9 mouse cellular contexts compared by ENCODE assay signal in genomic region chr17:32189850-32190249, GRCm38 (mm10). TPM values are rescaled to one million over a fixed set of nuclear protein-coding genes. Genes with fewer than 3 reads are reported as not detected.
DNase-seq lines count a peak whose midpoint lies in the region; ATAC-seq and TF ChIP-seq lines count a peak whose summit lies in the region.
"Had no signal": no experiment of that assay in that cellular context is flagged by ENCODE, and none has a peak within 500 bp of the region (broad histone marks: within the 10 kb centered on the region; RNA-seq: fewer than 3 reads in every experiment).

No protein-coding gene starts in this region.

- 15% methylated on average over 5 of the region's 5 CpGs for WGBS in heart, embryonic 12.5 days
- 23% methylated on average over 5 of the region's 5 CpGs for WGBS in hindbrain, postnatal 0 days

- peaks cover 29% of the 10 kb centered on the region for H3K27me3 ChIP-seq in heart, embryonic 12.5 days (replicated peaks)
- H3K27me3 ChIP-seq in MEL (ENCODE audit: control insufficient read depth in 1 of 2, insufficient read depth in 2 of 2, low read length in 2 of 2), result no peaks in the 10 kb centered on the region
- no peaks in the 10 kb centered on the region for H3K27me3 ChIP-seq in hindbrain, postnatal 0 days (ENCODE audit: insufficient read depth, low read length)

- DNase-seq in heart, postnatal 10 days, result no peak
- peak; percentile 49 for DNase-seq in MEL (ENCODE audit: low read depth, low spot score)
- DNase-seq in hindbrain, postnatal 0 days (ENCODE audit: low spot score), result no peak
- no peak for DNase-seq in frontal cortex, postnatal 10 days (ENCODE audit: low spot score in 2 of 2)
- DNase-seq in gastrocnemius, postnatal 25 days, result no peak
- DNase-seq in cerebellum, postnatal 25 days, result no peak

- H3K4me2 ChIP-seq in heart, embryonic 12.5 days, result peak overlapping the region; percentile 83
- peak overlapping the region; percentile 75 for H3K4me2 ChIP-seq in hindbrain, postnatal 0 days (ENCODE audit: low read depth, low read length)

- no peak for TF ChIP-seq CTCF in MEL (IDR thresholded peaks at IDR 0.05 in 2 of 3, conservative IDR thresholded peaks at IDR 0.05 in 1 of 3; ENCODE audit: control insufficient read depth in 1 of 3, insufficient read depth in 1 of 3, low read depth in 2 of 3, low read length in 3 of 3, poor library complexity in 1 of 3, severe bottlenecking in 1 of 3)
- TF ChIP-seq CTCF in hindbrain, postnatal 0 days (IDR thresholded peaks at IDR 0.05; ENCODE audit: low read depth), result no peak

- peaks cover 15% of the 10 kb centered on the region for H3K4me1 ChIP-seq in heart, embryonic 12.5 days (replicated peaks)
- H3K4me1 ChIP-seq in MEL (ENCODE audit: control insufficient read depth in 1 of 2, insufficient read depth in 2 of 2, low read length in 2 of 2), result peaks cover 0 to 6% of the 10 kb centered on the region in 2 experiments; a peak in 3 of 4 replicates
- H3K4me1 ChIP-seq in hindbrain, postnatal 0 days (ENCODE audit: insufficient read depth, low read length), result 0 out of 2 replicates have a peak, but pooled peaks cover 9% of the 10 kb centered on the region

- H3K36me3 ChIP-seq in heart, embryonic 12.5 days, result peaks cover 4% of the 10 kb centered on the region; the same call in 1 of the 2 replicates
- H3K36me3 ChIP-seq in MEL (ENCODE audit: control insufficient read depth in 1 of 2, insufficient read depth in 2 of 2, low read length in 2 of 2), result peaks cover 0 to 3% of the 10 kb centered on the region in 2 experiments; a peak in 2 of 4 replicates
- no peaks in the 10 kb centered on the region for H3K36me3 ChIP-seq in hindbrain, postnatal 0 days (ENCODE audit: insufficient read depth, low read length)

- H3K27ac ChIP-seq in heart, embryonic 12.5 days (ENCODE audit: poor library complexity, severe bottlenecking), result no peak overlapping the region
- H3K27ac ChIP-seq in MEL (ENCODE audit: control insufficient read depth, low read depth, low read length), result no peak overlapping the region
- H3K27ac ChIP-seq in hindbrain, postnatal 0 days, result no peak overlapping the region

- intact Hi-C loops in heart, postnatal 10 days (cut with DNase I), result no loop called here

- ATAC-seq in heart, embryonic 12.5 days (ENCODE audit: insufficient number of reproducible peaks, low FRiP score), result no peak
- ATAC-seq in hindbrain, postnatal 0 days, result no peak
- peak; percentile 49; the same call in 1 of the 2 replicates for ATAC-seq in megakaryocyte progenitor cell, adult 5-6 weeks (replicated peaks; ENCODE audit: poor library complexity)

- H3K9ac ChIP-seq in heart, embryonic 12.5 days, result no peak overlapping the region; the same call in 1 of the 2 replicates
- no peak overlapping the region for H3K9ac ChIP-seq in MEL (ENCODE audit: control insufficient read depth, low read depth, low read length, poor library complexity, severe bottlenecking)
- H3K9ac ChIP-seq in hindbrain, postnatal 0 days (replicated peaks; ENCODE audit: low read length), result no peak overlapping the region

- no peak for TF ChIP-seq EP300 in MEL (IDR thresholded peaks at IDR 0.05; ENCODE audit: low read depth in 1 of 2, low read length in 2 of 2)

- no peaks in the 10 kb centered on the region for H3K9me3 ChIP-seq in heart, embryonic 12.5 days (replicated peaks)
- no peaks in the 10 kb centered on the region for H3K9me3 ChIP-seq in MEL (replicated peaks; ENCODE audit: insufficient read depth, low read length)
- no peaks in the 10 kb centered on the region for H3K9me3 ChIP-seq in hindbrain, postnatal 0 days (ENCODE audit: low read length)

- peak overlapping the region; percentile 40 for H3K4me3 ChIP-seq in heart, embryonic 12.5 days
- no peak overlapping the region for H3K4me3 ChIP-seq in MEL (ENCODE audit: control insufficient read depth in 1 of 2, insufficient read depth in 1 of 2, low read depth in 2 of 2, low read length in 2 of 2)
- no peak overlapping the region; the same call in 1 of the 2 replicates for H3K4me3 ChIP-seq in hindbrain, postnatal 0 days (ENCODE audit: low read length)

- TF ChIP-seq RAD21 in MEL (IDR thresholded peaks at IDR 0.05; ENCODE audit: low read depth, low read length), result no peak

- no peaks in the 10 kb centered on the region for H3K79me2 ChIP-seq in MEL (ENCODE audit: control insufficient read depth, insufficient read depth, low read length, poor library complexity)

- no peak for TF ChIP-seq POLR2A in MEL (IDR thresholded peaks at IDR 0.05; ENCODE audit: control insufficient read depth in 1 of 2, insufficient read depth in 1 of 2, low read depth in 1 of 2, low read length in 2 of 2, poor library complexity in 1 of 2)

TF ChIP-seq in MEL, 35 proteins besides CTCF, POLR2A, EP300 and RAD21:
- TF ChIP-seq KAT2A (conservative IDR thresholded peaks at IDR 0.05; ENCODE audit: low read depth, low read length) (no peak), NRF1 (IDR thresholded peaks at IDR 0.05; ENCODE audit: insufficient read depth, low read depth, low read length, poor library complexity, severe bottlenecking) (no peak), UBTF (IDR thresholded peaks at IDR 0.05; ENCODE audit: borderline replicate concordance, insufficient read depth, low read depth, low read length) (no peak), MAFK (IDR thresholded peaks at IDR 0.05; ENCODE audit: borderline replicate concordance, low read depth, low read length) (no peak), E2F4 (IDR thresholded peaks at IDR 0.05; ENCODE audit: borderline replicate concordance, low read depth, low read length) (no peak), SMC3 (IDR thresholded peaks at IDR 0.05; ENCODE audit: low read depth, low read length) (no peak), TBP (IDR thresholded peaks at IDR 0.05; ENCODE audit: low read depth, low read length) (no peak), ZC3H11A (IDR thresholded peaks at IDR 0.05; ENCODE audit: low read depth, low read length) (no peak)

RNA-seq across cellular contexts. Expression of gene Ephx3, which starts 0.5 kb away (rescaled TPM):
- polyA plus RNA-seq in heart, embryonic 12.5 days (2016; fragmentation: Nextera tagmentation; extraction: Ambion mirVana), result 0.09 TPM in 1 of 2 replicates, not detected in the other
- under 1 TPM; 0.53 to 0.77 TPM for total RNA-seq in heart, postnatal 10 days (2021)
- total RNA-seq in MEL (2012; rRNA removed), result 0.07 and 0.08 TPM in 2 replicates
- not detected for polyA plus RNA-seq in MEL (2012; ENCODE audit: insufficient read depth in 1 of 2, insufficient read length in 2 of 2, low read depth in 1 of 2, low replicate concordance in 2 of 2, missing spikeins in 1 of 2)
- total RNA-seq in hindbrain, postnatal 0 days (2014; rRNA removed), result 0.31 and 0.61 TPM in 2 replicates
- polyA plus RNA-seq in hindbrain, postnatal 0 days (2015; fragmentation: Nextera tagmentation; extraction: Ambion mirVana), result 0.48 TPM in 2 replicates
- 0.20 TPM in 1 of 2 replicates, not detected in the other for total RNA-seq in megakaryocyte progenitor cell, adult 5-6 weeks (2015)
- total RNA-seq in megakaryocyte progenitor cell, adult 5-6 weeks (2017), result not detected in 2 replicates
- under 1 TPM; 0.40 to 0.46 TPM for total RNA-seq in gastrocnemius, postnatal 25 days (2021)
- polyA plus RNA-seq: embryonic facial prominence, embryonic 11.5 days had no signal

RNA-seq across cellular contexts. Expression of gene Notch3, which starts 23.2 kb away (rescaled TPM):
- polyA plus RNA-seq in heart, embryonic 12.5 days (2016; fragmentation: Nextera tagmentation; extraction: Ambion mirVana), result 8.0 and 10.6 TPM in 2 replicates
- 10 to 100 TPM; 57.6 to 65.3 TPM for total RNA-seq in heart, postnatal 10 days (2021)
- 0.07 and 0.08 TPM in 2 replicates for total RNA-seq in MEL (2012; rRNA removed)
- under 1 TPM in 1 of 2 experiments, not detected in 1; 0.50 TPM for polyA plus RNA-seq in MEL (2012; ENCODE audit: insufficient read depth in 1 of 2, insufficient read length in 2 of 2, low read depth in 1 of 2, low replicate concordance in 2 of 2, missing spikeins in 1 of 2)
- 56.3 and 68.1 TPM in 2 replicates for total RNA-seq in hindbrain, postnatal 0 days (2014; rRNA removed)
- polyA plus RNA-seq in hindbrain, postnatal 0 days (2015; fragmentation: Nextera tagmentation; extraction: Ambion mirVana), result 5.8 and 6.5 TPM in 2 replicates
- total RNA-seq in megakaryocyte progenitor cell, adult 5-6 weeks (2015), result 0.02 TPM in 1 of 2 replicates, not detected in the other
- total RNA-seq in megakaryocyte progenitor cell, adult 5-6 weeks (2017), result not detected in 2 replicates
- 10 to 100 TPM; 12.6 to 13.4 TPM for total RNA-seq in gastrocnemius, postnatal 25 days (2021)

Comparison
In these comparisons a context has a peak if more than half of its experiments do, and no peak if none do; other contexts are left out.
1. RNA of gene Notch3, which starts 23.2 kb away (total RNA-seq): 57.6 to 65.3 TPM in heart, postnatal 10 days, 56.3 to 68.1 TPM in hindbrain, postnatal 0 days and 12.6 to 13.4 TPM in gastrocnemius, postnatal 25 days; 0.07 to 0.08 TPM in MEL and 0.02 TPM in megakaryocyte progenitor cell, adult 5-6 weeks; every median in the first group is over 10 times any median in the second.